Mouse (Mus musculus) testis, adult 2 months (tissue): ENCODE results near the gene Pik3cd.

Experiments
- CTCF ChIP-seq: fragments of 200-500 bp; IDR thresholded peaks from 2 replicates; pipeline ENCODE4 v1.5.1; 2012; ENCODE audit warnings: low read depth, mild to moderate bottlenecking, inconsistent platforms, low read length, moderate library complexity; ENCODE audit not compliant: control insufficient read depth, insufficient read depth, insufficient replicate concordance
- POLR2A ChIP-seq: fragments of 200-500 bp; IDR thresholded peaks from 2 replicates; pipeline ENCODE4 v1.6.1; 2012; ENCODE audit warnings: low read depth, mild to moderate bottlenecking, inconsistent platforms, low read length, moderate library complexity; ENCODE audit not compliant: control insufficient read depth

DNA sequence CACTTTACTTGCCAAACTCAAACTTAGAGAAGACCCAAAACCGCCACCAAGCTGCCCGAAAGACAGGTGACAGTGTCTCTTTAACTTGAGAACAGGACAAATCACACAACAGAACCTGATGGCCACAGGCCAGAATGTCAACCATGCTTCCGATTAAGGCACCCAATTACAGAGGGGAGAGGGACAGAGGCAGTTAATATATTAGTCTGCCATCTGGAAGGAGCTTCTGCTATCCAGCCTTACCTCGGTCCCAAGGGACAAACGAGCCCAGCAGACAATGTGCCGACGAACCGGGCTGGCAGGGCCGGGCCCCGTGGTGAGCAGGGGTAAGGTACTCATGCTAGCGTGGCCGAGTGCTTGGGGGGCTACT, 20.6 kb upstream of the Pik3cd start:
- TF ChIP-seq POLR2A: no peak
- no peak for TF ChIP-seq CTCF
